Mouse (Mus musculus) limb, embryonic 11.5 days (tissue): ENCODE results near the gene Cpsf3. TPM values are rescaled to one million over a fixed set of nuclear protein-coding genes. Genes with fewer than 3 reads are reported as not detected.

Experiments
- ATAC-seq: fragments of 200-750 bp; cut with Nextera tagmentation; 2 replicates; pipeline ENCODE4 v1.8.0; 2017; ENCODE audit warnings: low read depth; ENCODE audit not compliant: insufficient number of reproducible peaks, low FRiP score, low TSS enrichment
- DNase-seq: peaks from one replicate; pipeline ENCODE4 v3.0.0-alpha.2; 2015; ENCODE audit warnings: low spot score
- H3K27ac ChIP-seq: fragments of 300-500 bp; sonication (generic); replicated peaks from 2 replicates; pipeline ENCODE4 v1.5.1; 2014; ENCODE audit warnings: low read depth, mild to moderate bottlenecking, low read length
- H3K27me3 ChIP-seq: fragments of 300-500 bp; sonication (generic); 2 replicates; pipeline ENCODE4 v1.6.1; 2014; ENCODE audit warnings: mild to moderate bottlenecking, low read length, mixed read lengths; ENCODE audit not compliant: control insufficient read depth, insufficient read depth
- H3K36me3 ChIP-seq: fragments of 300-500 bp; sonication (generic); 2 replicates; pipeline ENCODE4 v1.6.1; 2014; ENCODE audit warnings: mild to moderate bottlenecking, low read length, moderate library complexity, mixed read lengths; ENCODE audit not compliant: control insufficient read depth, insufficient read depth
- H3K4me1 ChIP-seq: fragments of 300-500 bp; sonication (generic); 2 replicates; pipeline ENCODE4 v1.6.1; 2014; ENCODE audit warnings: low read length, mixed read lengths; ENCODE audit not compliant: control insufficient read depth, insufficient read depth
- H3K4me2 ChIP-seq: fragments of 300-500 bp; sonication (generic); 2 replicates; pipeline ENCODE4 v1.6.1; 2014; ENCODE audit warnings: low read depth, mild to moderate bottlenecking, moderate library complexity; ENCODE audit not compliant: severe bottlenecking
- H3K4me3 ChIP-seq: fragments of 300-500 bp; sonication (generic); 2 replicates; pipeline ENCODE4 v1.5.1; 2014; ENCODE audit warnings: low read depth, low read length
- H3K9ac ChIP-seq: fragments of 300-500 bp; sonication (generic); 2 replicates; pipeline ENCODE4 v1.6.1; 2014; ENCODE audit warnings: mild to moderate bottlenecking, low read length
- H3K9me3 ChIP-seq: fragments of 300-500 bp; sonication (generic); 2 replicates; pipeline ENCODE4 v1.6.1; 2016; ENCODE audit warnings: low read length; ENCODE audit not compliant: control insufficient read depth
- WGBS: fragments of 180-500 bp; shearing (Covaris S2); extraction: QIAGEN DNeasy Blood & Tissue Kit; methylation state at CpG from one replicate; pipeline ENCODE4 v1.1.7; 2014; 5-methylcytosine and 5-hydroxymethylcytosine counted together
- polyA plus RNA-seq: library from polyadenylated mRNA; unstranded; fragments of >200 nt; fragmentation: Nextera tagmentation; extraction: Ambion mirVana; gene quantifications from 2 replicates; pipeline ENCODE4 v1.2.1, GENCODE M21; 2014

Cpsf3 gene
- polyA plus RNA-seq, 1 experiment from 2014 or later = 144 TPM

DNA sequence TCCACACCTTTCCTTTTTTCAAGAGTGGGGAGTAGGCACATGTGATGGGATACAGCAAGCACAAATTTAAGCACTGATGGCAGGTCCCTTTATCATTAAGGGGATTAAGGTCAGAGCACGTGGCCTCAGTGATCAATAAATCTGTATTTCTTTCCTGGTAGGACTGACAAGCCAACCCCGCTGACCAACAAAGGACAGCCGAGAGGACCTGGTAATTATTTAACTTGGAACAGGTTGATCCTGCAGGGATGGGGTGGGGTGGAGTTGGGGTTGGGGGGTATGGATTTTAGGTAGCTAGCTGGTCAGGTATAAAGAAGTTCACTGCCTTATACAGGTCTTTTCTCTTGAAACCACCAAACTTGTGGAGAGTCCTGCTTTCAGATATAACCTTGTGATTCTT is 20.2 kb upstream of the Cpsf3 start:
- ATAC-seq = no peak
- Histone ChIP-seq H3K9me3 (no peaks in the 10 kb centered on the region), H3K4me3 (no peak overlapping the region), H3K27ac (no peak overlapping the region), H3K9ac (no peak overlapping the region), H3K4me2 (no peak overlapping the region), H3K27me3 (no peaks in the 10 kb centered on the region), H3K4me1 (no peaks in the 10 kb centered on the region), H3K36me3 (peaks cover 4% of the 10 kb centered on the region)
- no peak for DNase-seq
- WGBS = 73% methylated on average over 3 of the region's 3 CpGs

DNA sequence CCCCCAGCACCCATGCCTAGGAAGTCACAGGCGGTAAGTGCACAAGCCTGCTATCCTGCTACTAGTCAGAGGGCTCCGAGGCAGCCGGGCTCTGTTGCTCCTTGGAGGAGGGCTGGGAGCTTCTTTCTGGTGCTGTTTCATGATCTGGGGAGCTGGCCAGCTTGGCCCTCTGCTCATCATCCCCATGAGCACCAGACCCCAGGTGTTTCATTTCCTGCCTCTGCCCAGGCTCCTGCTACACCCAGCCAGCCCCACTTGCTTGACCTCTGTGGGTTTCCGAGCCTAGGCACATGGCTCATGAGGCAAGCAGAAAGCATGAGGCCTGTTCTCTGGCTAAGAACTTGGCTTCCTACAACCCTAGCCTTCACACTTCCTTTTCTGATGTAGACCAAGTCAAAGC is 19.7 kb upstream of the Cpsf3 start:
- ATAC-seq (no peak), DNase-seq (no peak)
- 84% methylated on average over 4 of the region's 4 CpGs for WGBS

GRCm38 (mm10) chr12:21265946-21266783 is 19.0 kb upstream of the Cpsf3 start:
- no peak overlapping the region for H3K27ac ChIP-seq
- no peaks in the 10 kb centered on the region for H3K27me3 ChIP-seq
- DNase-seq (peak; percentile 53), ATAC-seq (no peak)
- 84% methylated on average over 14 of the region's 14 CpGs for WGBS
- no peaks in the 10 kb centered on the region for H3K4me1 ChIP-seq
- peaks cover 6% of the 10 kb centered on the region; the same call in 1 of the 2 replicates for H3K36me3 ChIP-seq
- no peak overlapping the region for H3K4me2 ChIP-seq
- H3K9ac ChIP-seq = no peak overlapping the region
- H3K4me3 ChIP-seq = no peak overlapping the region
- no peaks in the 10 kb centered on the region for H3K9me3 ChIP-seq

More for the DNA sequence above, 19.7 kb upstream of the Cpsf3 start:
- Histone ChIP-seq H3K9me3 (no peaks in the 10 kb centered on the region), H3K27me3 (no peaks in the 10 kb centered on the region), H3K4me1 (no peaks in the 10 kb centered on the region), H3K36me3 (peaks cover 3% of the 10 kb centered on the region; the same call in 1 of the 2 replicates), H3K27ac (no peak overlapping the region), H3K4me2 (no peak overlapping the region), H3K9ac (no peak overlapping the region), H3K4me3 (no peak overlapping the region)

GRCm38 (mm10) chr12:21266784-21267098 is 18.4 kb upstream of the Cpsf3 start:
- ATAC-seq (no peak), DNase-seq (no peak)
- no peaks in the 10 kb centered on the region for H3K9me3 ChIP-seq
- H3K4me2 ChIP-seq = no peak overlapping the region
- no peaks in the 10 kb centered on the region for H3K4me1 ChIP-seq
- H3K27me3 ChIP-seq = no peaks in the 10 kb centered on the region
- no peak overlapping the region for H3K9ac ChIP-seq
- WGBS = 81% methylated on average over 2 of the region's 2 CpGs
- H3K27ac ChIP-seq = no peak overlapping the region
- peaks cover 7% of the 10 kb centered on the region; the same call in 1 of the 2 replicates for H3K36me3 ChIP-seq
- H3K4me3 ChIP-seq = no peak overlapping the region

GRCm38 (mm10) chr12:21268083-21268616 is 17.0 kb upstream of the Cpsf3 start:
- no peaks in the 10 kb centered on the region for H3K4me1 ChIP-seq
- H3K27ac ChIP-seq = no peak overlapping the region
- peaks cover 7% of the 10 kb centered on the region; the same call in 1 of the 2 replicates for H3K36me3 ChIP-seq
- H3K4me3 ChIP-seq = no peak overlapping the region
- H3K9me3 ChIP-seq = no peaks in the 10 kb centered on the region
- no peak overlapping the region for H3K9ac ChIP-seq
- DNase-seq (no peak), ATAC-seq (no peak)
- WGBS = 94% methylated on average over 8 of the region's 8 CpGs
- no peaks in the 10 kb centered on the region for H3K27me3 ChIP-seq
- no peak overlapping the region for H3K4me2 ChIP-seq

DNA sequence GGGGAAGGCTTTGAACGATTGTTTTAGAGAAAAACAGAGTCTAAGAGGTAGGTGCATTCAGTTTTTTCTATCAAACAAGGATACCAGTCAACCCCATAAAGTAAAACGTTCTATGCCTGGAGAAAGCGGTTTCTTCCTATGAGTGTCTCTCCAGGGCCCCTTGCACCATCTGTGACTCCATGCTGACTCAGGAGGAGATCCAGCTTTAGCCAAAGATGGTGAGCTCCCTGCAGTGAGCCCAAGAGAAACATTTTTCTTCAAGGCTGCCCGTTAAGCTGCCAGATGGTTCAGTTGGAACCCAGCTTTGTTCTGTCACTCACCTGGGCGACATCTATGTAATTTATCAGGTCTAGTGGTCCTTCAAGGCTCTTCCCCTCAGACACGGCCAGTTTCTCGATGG is 10.7 kb upstream of the Cpsf3 start:
- no peak for ATAC-seq
- Histone ChIP-seq H3K36me3 (peaks cover 7% of the 10 kb centered on the region; the same call in 1 of the 2 replicates), H3K4me3 (no peak overlapping the region), H3K9ac (no peak overlapping the region), H3K27ac (no peak overlapping the region), H3K4me2 (no peak overlapping the region), H3K9me3 (no peaks in the 10 kb centered on the region), H3K4me1 (no peaks in the 10 kb centered on the region), H3K27me3 (no peaks in the 10 kb centered on the region)
- no peak for DNase-seq
- WGBS = 85% methylated on average over 7 of the region's 7 CpGs

DNA sequence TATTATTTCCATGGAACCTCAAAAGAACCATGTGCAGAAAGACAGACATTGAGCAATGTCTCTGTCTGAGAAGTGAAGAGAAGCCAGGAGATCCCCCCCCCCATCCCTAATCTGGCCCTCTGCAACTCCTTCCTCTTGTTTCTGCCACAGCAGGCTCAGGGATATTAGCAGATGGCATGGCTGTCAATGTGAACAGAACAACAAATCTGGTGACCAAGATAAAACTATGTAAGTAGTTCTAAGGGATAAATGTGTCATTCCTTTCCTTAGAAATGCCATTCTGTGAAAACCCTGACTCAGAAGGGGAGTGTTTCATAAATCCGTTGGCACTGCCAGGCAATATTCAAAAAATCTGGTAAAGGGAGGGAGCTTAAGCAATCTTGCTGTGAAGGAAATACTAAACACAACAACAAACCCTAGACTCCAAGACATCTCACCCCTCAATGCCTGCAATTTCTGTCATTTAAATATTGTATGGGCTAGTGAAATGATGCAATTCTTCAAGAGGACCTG is 7.8 kb upstream of the Cpsf3 start:
- H3K4me1 ChIP-seq = no peaks in the 10 kb centered on the region
- H3K9ac ChIP-seq = no peak overlapping the region
- no peaks in the 10 kb centered on the region for H3K27me3 ChIP-seq
- H3K9me3 ChIP-seq = no peaks in the 10 kb centered on the region
- H3K27ac ChIP-seq = no peak overlapping the region
- ATAC-seq = no peak
- H3K4me2 ChIP-seq = no peak overlapping the region
- no peak for DNase-seq
- H3K4me3 ChIP-seq = no peak overlapping the region
- 90% methylated on average over 1 of the region's 1 CpGs for WGBS
- no peaks in the 10 kb centered on the region for H3K36me3 ChIP-seq

DNA sequence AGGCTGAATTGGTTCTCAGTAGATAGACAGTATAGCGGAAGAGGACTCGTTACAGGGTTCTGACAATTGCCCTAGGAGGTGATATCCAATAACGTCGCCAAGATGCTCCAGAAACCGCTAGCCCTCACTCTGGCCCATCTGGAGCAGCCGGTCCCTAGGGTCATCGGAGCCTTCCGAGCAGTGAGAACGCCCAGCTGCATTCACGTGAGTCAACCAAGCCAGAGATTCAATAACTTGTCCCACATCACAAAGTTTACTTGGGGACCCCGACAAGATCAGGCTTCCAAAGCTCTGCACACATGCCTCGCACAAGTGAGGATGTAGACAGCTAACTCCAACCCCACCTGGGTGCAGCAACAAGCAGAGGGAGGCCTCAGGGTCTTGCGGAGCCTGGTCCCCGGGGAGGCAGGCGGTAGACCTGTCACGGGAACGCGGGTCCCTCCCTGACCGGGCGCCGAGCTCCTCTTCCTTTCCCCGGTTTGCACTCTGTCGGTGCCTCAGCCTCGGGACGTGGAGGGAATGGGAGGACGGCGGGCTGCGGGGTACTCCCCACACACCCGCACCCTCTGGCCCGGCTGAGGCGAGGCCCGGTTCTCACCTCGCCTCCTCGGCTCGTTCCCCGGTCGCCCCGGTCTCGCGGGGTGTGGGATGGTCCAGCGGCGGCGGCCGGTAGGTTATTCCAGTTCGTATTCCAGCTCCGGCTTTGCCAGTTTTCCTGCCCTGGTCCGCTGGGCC is 484 bp downstream of the Cpsf3 start:
- Histone ChIP-seq H3K36me3 (no peaks in the 10 kb centered on the region), H3K4me3 (peak overlapping the region; percentile 76), H3K4me2 (peak overlapping the region; percentile 54), H3K27me3 (no peaks in the 10 kb centered on the region), H3K4me1 (no peaks in the 10 kb centered on the region), H3K9me3 (no peaks in the 10 kb centered on the region), H3K9ac (peak overlapping the region; percentile 87), H3K27ac (peak overlapping the region; percentile 21; the same call in 1 of the 2 replicates)
- peak; percentile 77 for ATAC-seq
- WGBS = under 1% methylated on average over 47 of the region's 47 CpGs
- no peak for DNase-seq
